Mouse (Mus musculus): ENCODE data around the gene Tinf2. TPM values are rescaled to one million over a fixed set of nuclear protein-coding genes. Genes with fewer than 3 reads are reported as not detected.

Tinf2 gene
- polyA plus RNA-seq, 1 experiment from 2014 or later, result 45.5 TPM

- peak; percentile 96 for ATAC-seq (ENCODE audit: insufficient number of reproducible peaks, insufficient read depth, low FRiP score, low read depth)
- under 1% methylated on average over 50 of the region's 50 CpGs for WGBS
- H3K27ac ChIP-seq (ENCODE audit: low read length), result peak within 1 kb of the TSS; percentile 84; the same call in 1 of the 2 replicates
- peaks cover 11% of the 10 kb centered on the region for H3K36me3 ChIP-seq (ENCODE audit: control insufficient read depth, insufficient read depth, low read length)
- H3K4me3 ChIP-seq (ENCODE audit: low read depth, low read length), result peak within 1 kb of the TSS; percentile 79
- peak within 1 kb of the TSS; percentile 63 for H3K4me2 ChIP-seq (replicated peaks; ENCODE audit: low read depth, low read length)
- H3K9ac ChIP-seq (replicated peaks; ENCODE audit: low read depth, low read length), result peak within 1 kb of the TSS; percentile 60
- no peaks in the 10 kb centered on the region for H3K4me1 ChIP-seq (ENCODE audit: control insufficient read depth, insufficient read depth, low read length)
- H3K27me3 ChIP-seq (ENCODE audit: control insufficient read depth, insufficient read depth, low read length), result no peaks in the 10 kb centered on the region
- no peaks in the 10 kb centered on the region for H3K9me3 ChIP-seq (ENCODE audit: control insufficient read depth, low read depth, low read length)
Measured at GRCm38 (mm10) chr14:55721700-55722437, 40.2 kb upstream of the Tinf2 start, which contains the start of gene Rabggta. Rabggta (minus strand) TSS chr14:55722263.

GRCm38 (mm10) chr14:55721076-55721475, 39.5 kb upstream of the Tinf2 start:
- Histone ChIP-seq H3K4me3 (ENCODE audit: low read depth, low read length) (peak overlapping the region; percentile 79), H3K4me1 (ENCODE audit: control insufficient read depth, insufficient read depth, low read length) (no peaks in the 10 kb centered on the region), H3K27me3 (ENCODE audit: control insufficient read depth, insufficient read depth, low read length) (no peaks in the 10 kb centered on the region), H3K9me3 (ENCODE audit: control insufficient read depth, low read depth, low read length) (no peaks in the 10 kb centered on the region), H3K36me3 (ENCODE audit: control insufficient read depth, insufficient read depth, low read length) (peaks cover 16% of the 10 kb centered on the region), H3K27ac (ENCODE audit: low read length) (no peak overlapping the region), H3K9ac (replicated peaks; ENCODE audit: low read depth, low read length) (no peak overlapping the region), H3K4me2 (replicated peaks; ENCODE audit: low read depth, low read length) (peak overlapping the region; percentile 63)
- ATAC-seq (ENCODE audit: insufficient number of reproducible peaks, insufficient read depth, low FRiP score, low read depth), result no peak
- WGBS, result 75% methylated on average over 6 of the region's 6 CpGs

- no peak overlapping the region for H3K4me3 ChIP-seq (ENCODE audit: low read depth, low read length)
Measured at GRCm38 (mm10) chr14:55720666-55721065, 39.0 kb upstream of the Tinf2 start.

GRCm38 (mm10) chr14:55719737-55720136, 38.1 kb upstream of the Tinf2 start:
- H3K9me3 ChIP-seq (ENCODE audit: control insufficient read depth, low read depth, low read length), result no peaks in the 10 kb centered on the region
- no peak overlapping the region for H3K4me3 ChIP-seq (ENCODE audit: low read depth, low read length)
- no peak overlapping the region for H3K27ac ChIP-seq (ENCODE audit: low read length)
- WGBS, result 83% methylated on average over 6 of the region's 6 CpGs
- no peak overlapping the region for H3K9ac ChIP-seq (replicated peaks; ENCODE audit: low read depth, low read length)
- H3K27me3 ChIP-seq (ENCODE audit: control insufficient read depth, insufficient read depth, low read length), result no peaks in the 10 kb centered on the region
- H3K4me1 ChIP-seq (ENCODE audit: control insufficient read depth, insufficient read depth, low read length), result no peaks in the 10 kb centered on the region
- no peak overlapping the region for H3K4me2 ChIP-seq (replicated peaks; ENCODE audit: low read depth, low read length)
- H3K36me3 ChIP-seq (ENCODE audit: control insufficient read depth, insufficient read depth, low read length), result peaks cover 16% of the 10 kb centered on the region
- no peak for ATAC-seq (ENCODE audit: insufficient number of reproducible peaks, insufficient read depth, low FRiP score, low read depth)

More at GRCm38 (mm10) chr14:55720666-55721065, 39.0 kb upstream of the Tinf2 start:
- no peaks in the 10 kb centered on the region for H3K27me3 ChIP-seq (ENCODE audit: control insufficient read depth, insufficient read depth, low read length)
- no peak overlapping the region for H3K4me2 ChIP-seq (replicated peaks; ENCODE audit: low read depth, low read length)
- ATAC-seq (ENCODE audit: insufficient number of reproducible peaks, insufficient read depth, low FRiP score, low read depth), result no peak
- H3K9me3 ChIP-seq (ENCODE audit: control insufficient read depth, low read depth, low read length), result no peaks in the 10 kb centered on the region
- H3K4me1 ChIP-seq (ENCODE audit: control insufficient read depth, insufficient read depth, low read length), result no peaks in the 10 kb centered on the region
- peaks cover 16% of the 10 kb centered on the region for H3K36me3 ChIP-seq (ENCODE audit: control insufficient read depth, insufficient read depth, low read length)
- 92% methylated on average over 12 of the region's 12 CpGs for WGBS
- H3K9ac ChIP-seq (replicated peaks; ENCODE audit: low read depth, low read length), result no peak overlapping the region
- no peak overlapping the region for H3K27ac ChIP-seq (ENCODE audit: low read length)

- Histone ChIP-seq H3K4me1 (ENCODE audit: control insufficient read depth, insufficient read depth, low read length) (no peaks in the 10 kb centered on the region; the same call in 1 of the 2 replicates), H3K27me3 (ENCODE audit: control insufficient read depth, insufficient read depth, low read length) (no peaks in the 10 kb centered on the region), H3K4me2 (replicated peaks; ENCODE audit: low read depth, low read length) (no peak overlapping the region), H3K9me3 (ENCODE audit: control insufficient read depth, low read depth, low read length) (no peaks in the 10 kb centered on the region), H3K27ac (ENCODE audit: low read length) (no peak overlapping the region), H3K4me3 (ENCODE audit: low read depth, low read length) (no peak overlapping the region), H3K36me3 (ENCODE audit: control insufficient read depth, insufficient read depth, low read length) (peaks cover 16% of the 10 kb centered on the region), H3K9ac (replicated peaks; ENCODE audit: low read depth, low read length) (no peak overlapping the region)
- 79% methylated on average over 8 of the region's 8 CpGs for WGBS
- ATAC-seq (ENCODE audit: insufficient number of reproducible peaks, insufficient read depth, low FRiP score, low read depth), result no peak
Measured at GRCm38 (mm10) chr14:55716884-55717283, 35.3 kb upstream of the Tinf2 start.

- no peak overlapping the region for H3K4me3 ChIP-seq (ENCODE audit: low read depth, low read length)
- H3K4me2 ChIP-seq (replicated peaks; ENCODE audit: low read depth, low read length), result no peak overlapping the region
- no peaks in the 10 kb centered on the region for H3K9me3 ChIP-seq (ENCODE audit: control insufficient read depth, low read depth, low read length)
- no peak for ATAC-seq (ENCODE audit: insufficient number of reproducible peaks, insufficient read depth, low FRiP score, low read depth)
- no peaks in the 10 kb centered on the region; the same call in 1 of the 2 replicates for H3K4me1 ChIP-seq (ENCODE audit: control insufficient read depth, insufficient read depth, low read length)
- H3K36me3 ChIP-seq (ENCODE audit: control insufficient read depth, insufficient read depth, low read length), result peaks cover 16% of the 10 kb centered on the region
- H3K9ac ChIP-seq (replicated peaks; ENCODE audit: low read depth, low read length), result no peak overlapping the region
- 86% methylated on average over 6 of the region's 6 CpGs for WGBS
- H3K27ac ChIP-seq (ENCODE audit: low read length), result peak overlapping the region; percentile 28; the same call in 1 of the 2 replicates
- no peaks in the 10 kb centered on the region for H3K27me3 ChIP-seq (ENCODE audit: control insufficient read depth, insufficient read depth, low read length)
Measured at GRCm38 (mm10) chr14:55716271-55716670, 34.7 kb upstream of the Tinf2 start.

- H3K27ac ChIP-seq (ENCODE audit: low read length), result no peak overlapping the region
- 27% methylated on average over 6 of the region's 6 CpGs for WGBS
- peak; percentile 73 for ATAC-seq (ENCODE audit: insufficient number of reproducible peaks, insufficient read depth, low FRiP score, low read depth)
Measured at GRCm38 (mm10) chr14:55714893-55715292, 33.3 kb upstream of the Tinf2 start.

GRCm38 (mm10) chr14:55713729-55714122, 32.1 kb upstream of the Tinf2 start, which contains the start of gene Tgm1:
Tgm1 (minus strand) TSS chr14:55713926.
- Histone ChIP-seq H3K27ac (ENCODE audit: low read length) (peak within 1 kb of the TSS; percentile 40; the same call in 1 of the 2 replicates), H3K9ac (replicated peaks; ENCODE audit: low read depth, low read length) (0 out of 2 replicates have a peak within 1 kb of the TSS, but pooled peaks have one; percentile 10), H3K27me3 (ENCODE audit: control insufficient read depth, insufficient read depth, low read length) (no peaks in the 10 kb centered on the region), H3K4me3 (ENCODE audit: low read depth, low read length) (peak within 1 kb of the TSS; percentile 18; the same call in 1 of the 2 replicates), H3K9me3 (ENCODE audit: control insufficient read depth, low read depth, low read length) (no peaks in the 10 kb centered on the region), H3K4me2 (replicated peaks; ENCODE audit: low read depth, low read length) (peak within 1 kb of the TSS; percentile 41), H3K4me1 (ENCODE audit: control insufficient read depth, insufficient read depth, low read length) (no peaks in the 10 kb centered on the region; the same call in 1 of the 2 replicates), H3K36me3 (ENCODE audit: control insufficient read depth, insufficient read depth, low read length) (peaks cover 16% of the 10 kb centered on the region)
- 26% methylated on average over 4 of the region's 4 CpGs for WGBS
- ATAC-seq (ENCODE audit: insufficient number of reproducible peaks, insufficient read depth, low FRiP score, low read depth), result no peak

More at GRCm38 (mm10) chr14:55714893-55715292, 33.3 kb upstream of the Tinf2 start:
- H3K9ac ChIP-seq (replicated peaks; ENCODE audit: low read depth, low read length), result no peak overlapping the region
- no peaks in the 10 kb centered on the region for H3K9me3 ChIP-seq (ENCODE audit: control insufficient read depth, low read depth, low read length)
- no peaks in the 10 kb centered on the region; the same call in 1 of the 2 replicates for H3K4me1 ChIP-seq (ENCODE audit: control insufficient read depth, insufficient read depth, low read length)
- H3K4me3 ChIP-seq (ENCODE audit: low read depth, low read length), result no peak overlapping the region
- peaks cover 16% of the 10 kb centered on the region for H3K36me3 ChIP-seq (ENCODE audit: control insufficient read depth, insufficient read depth, low read length)
- H3K27me3 ChIP-seq (ENCODE audit: control insufficient read depth, insufficient read depth, low read length), result no peaks in the 10 kb centered on the region
- H3K4me2 ChIP-seq (replicated peaks; ENCODE audit: low read depth, low read length), result no peak overlapping the region

All from stomach, embryonic 14.5 days (tissue).